Mouse (Mus musculus) gastrocnemius, adult 2 months (tissue): ENCODE results near the gene Cyp2e1. TPM values are rescaled to one million over a fixed set of nuclear protein-coding genes. Genes with fewer than 3 reads are reported as not detected.

ENCODE experiments used
- DNase-seq: peaks from one replicate; pipeline ENCODE4 v3.0.0; 2022
- H3K27ac ChIP-seq: fragments of 200-600 bp; 2 replicates; pipeline ENCODE4 v1.8.1; 2022; ENCODE audit warnings: mild to moderate bottlenecking
- H3K4me3 ChIP-seq: fragments of 200-600 bp; 2 replicates; pipeline ENCODE4 v1.8.1; 2022; ENCODE audit warnings: mild to moderate bottlenecking, moderate library complexity
- CTCF ChIP-seq: fragments of 200-600 bp; IDR thresholded peaks from 2 replicates; pipeline ENCODE4 v1.8.1; 2022; ENCODE audit warnings: antibody characterized with exemption, mild to moderate bottlenecking, moderate library complexity
- intact Hi-C: fragments of 180-260 bp; cut with DNase I; formaldehyde crosslinking; loops from one replicate; pipeline ENCODE4 v1.15.1; 2025
- total RNA-seq, 2 experiments: library from RNA; stranded (reverse); gene quantifications; 2 replicates each; pipeline ENCODE4 v1.2.3; 2021

Gene Cyp2e1
- total RNA-seq, 2 experiments from 2014 or later = 2.6 to 8.8 TPM

DNA sequence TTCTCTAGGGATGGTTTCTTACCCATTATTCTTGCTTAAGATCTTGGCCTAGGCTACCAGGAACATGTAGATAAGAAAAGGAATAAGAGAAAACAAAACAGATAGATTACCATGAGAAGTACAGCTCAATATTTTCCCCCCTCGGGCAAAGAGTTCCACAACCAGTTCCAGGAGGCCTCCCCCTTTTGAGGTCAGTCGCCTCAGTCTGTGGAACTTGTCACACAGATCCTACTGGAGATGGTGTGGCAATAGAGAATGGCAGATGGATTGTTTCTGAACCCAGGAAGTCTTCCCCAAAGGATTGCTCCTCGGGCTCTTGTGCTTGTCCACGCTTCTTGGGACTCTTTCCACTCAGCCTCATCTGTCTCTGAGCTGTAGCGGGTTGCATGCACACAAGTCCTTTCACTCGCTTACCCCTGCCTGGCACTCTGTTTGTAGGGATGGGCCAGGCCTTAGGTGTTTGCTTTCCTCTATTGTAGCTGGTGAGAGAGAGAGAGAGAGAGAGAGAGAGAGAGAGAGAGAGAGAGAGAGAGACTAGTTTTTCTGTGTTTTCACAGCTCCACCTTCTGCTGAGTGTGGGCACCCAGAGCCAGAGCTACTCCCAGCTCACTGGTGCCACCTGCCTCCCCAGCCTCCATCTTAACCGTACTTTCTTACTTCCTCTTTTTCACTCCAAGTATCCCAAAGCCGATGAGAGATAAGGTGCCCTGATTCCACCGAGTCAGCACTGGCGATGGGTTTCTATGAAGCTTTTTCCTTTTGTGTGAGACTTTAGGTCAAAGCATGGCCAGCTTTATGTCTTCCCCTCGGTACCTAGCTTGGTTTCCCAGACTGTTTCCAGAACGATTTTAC lies 2.6 kb downstream of the Cyp2e1 start:
- Histone ChIP-seq H3K4me3 (no peak overlapping the region), H3K27ac (no peak overlapping the region)
- intact Hi-C loops = no loop called here
- no peak for TF ChIP-seq CTCF
- no peak for DNase-seq

DNA sequence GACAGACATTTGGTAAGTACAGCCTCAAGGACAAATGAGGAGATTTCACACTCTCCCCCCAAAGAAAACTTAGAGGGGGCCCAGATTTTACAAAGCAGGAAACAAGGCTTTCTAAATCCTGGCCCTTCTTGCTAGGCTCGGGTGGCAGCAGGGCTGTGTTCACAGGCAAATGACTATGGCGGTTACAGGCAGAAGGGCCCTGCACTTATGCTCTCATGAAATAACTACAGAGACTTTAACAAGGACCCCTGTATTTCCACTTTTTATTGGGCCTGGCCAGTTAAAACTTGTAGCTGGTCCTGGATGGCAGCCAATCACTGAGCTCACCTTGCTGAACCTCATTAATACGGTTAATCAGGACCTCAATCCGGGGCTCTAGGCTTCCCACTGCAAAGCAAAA lies 17.0 kb downstream of the Cyp2e1 start:
- no peak for TF ChIP-seq CTCF
- Histone ChIP-seq H3K27ac (no peak overlapping the region), H3K4me3 (no peak overlapping the region)
- intact Hi-C loops = no loop called here
- DNase-seq = no peak

DNA sequence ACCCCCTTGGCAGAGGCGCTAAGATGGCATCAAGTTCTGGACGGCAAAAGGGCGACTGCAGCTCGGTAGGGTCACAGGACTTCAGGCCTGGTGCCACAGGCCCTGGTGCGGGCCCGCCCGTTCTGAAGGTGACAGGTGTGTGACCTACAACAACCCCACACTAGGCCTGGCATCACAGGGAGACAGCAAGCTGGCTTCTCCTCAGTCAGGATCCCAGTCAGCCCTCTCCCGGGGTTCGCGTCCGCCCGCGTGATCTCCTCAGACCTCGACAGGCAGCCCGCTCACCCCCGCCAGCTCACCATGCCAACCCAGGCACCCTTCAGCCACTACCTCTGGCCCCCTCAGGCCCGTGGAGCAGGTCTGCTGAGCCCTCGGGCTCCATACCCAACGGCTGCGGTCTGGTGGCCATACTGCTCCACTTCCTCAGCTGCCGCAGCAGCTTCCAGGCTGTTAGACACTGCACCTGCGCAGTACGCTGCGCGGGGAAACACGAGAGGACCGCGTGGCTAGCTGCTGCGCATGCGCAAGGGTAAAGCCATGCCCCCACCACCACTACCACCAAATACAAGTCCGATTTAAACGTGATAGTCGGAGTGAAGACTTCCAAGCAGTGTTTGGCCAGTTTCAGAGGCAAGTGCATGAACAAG lies 24.0 kb downstream of the Cyp2e1 start, which contains the start of gene Syce1:
Gene Syce1, minus strand, starts transcription at position 447 of the 647 bp plus-strand sequence.
- intact Hi-C loops = no loop called here
- Histone ChIP-seq H3K4me3 (no peak within 1 kb of the TSS), H3K27ac (no peak within 1 kb of the TSS)
- TF ChIP-seq CTCF = no peak
- no peak for DNase-seq

DNA sequence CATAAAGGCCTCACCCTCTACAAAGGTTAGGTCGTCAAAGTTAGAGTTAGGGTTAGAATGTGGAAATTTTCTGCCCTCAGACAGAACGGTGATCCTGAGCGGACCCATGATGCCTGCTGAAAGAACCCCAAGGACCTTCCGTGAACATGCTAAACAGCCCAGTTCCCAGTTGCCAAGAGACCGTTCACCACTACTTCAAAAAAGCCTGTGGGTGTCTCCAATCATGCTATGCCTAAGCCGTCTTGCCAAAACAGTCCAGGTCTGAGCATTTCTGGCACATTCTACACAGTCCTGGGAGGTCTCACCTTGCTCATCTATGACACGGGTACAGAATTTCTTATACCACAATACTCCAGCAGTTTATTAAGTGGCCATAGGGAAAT lies 24.5 kb downstream of the Cyp2e1 start:
- Histone ChIP-seq H3K27ac (no peak overlapping the region), H3K4me3 (no peak overlapping the region)
- no peak for TF ChIP-seq CTCF
- no peak for DNase-seq
- intact Hi-C loops = no loop called here

DNA sequence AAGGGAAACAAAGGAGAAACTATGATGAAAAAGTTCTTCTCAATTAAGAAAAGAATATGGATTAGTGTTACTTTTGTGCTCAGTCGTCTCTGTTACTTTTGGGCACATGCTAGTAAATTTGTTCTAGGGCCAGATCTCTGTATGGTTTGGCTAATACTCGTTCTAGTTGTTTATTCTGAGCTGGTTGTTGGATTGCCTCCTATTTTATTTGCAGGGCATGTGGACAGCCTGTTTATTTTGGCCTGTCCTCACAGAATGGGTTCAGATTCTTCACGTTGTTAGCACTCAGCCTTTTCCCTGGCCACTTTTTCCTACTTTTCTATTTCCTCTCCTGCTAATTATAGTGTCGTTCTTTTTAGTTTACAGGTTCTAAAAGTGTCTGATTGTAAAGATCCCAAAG lies 30.0 kb downstream of the Cyp2e1 start:
- no peak for DNase-seq
- no peak overlapping the region for H3K4me3 ChIP-seq
- no peak overlapping the region for H3K27ac ChIP-seq
- no peak for TF ChIP-seq CTCF
- intact Hi-C loops = no loop called here

DNA sequence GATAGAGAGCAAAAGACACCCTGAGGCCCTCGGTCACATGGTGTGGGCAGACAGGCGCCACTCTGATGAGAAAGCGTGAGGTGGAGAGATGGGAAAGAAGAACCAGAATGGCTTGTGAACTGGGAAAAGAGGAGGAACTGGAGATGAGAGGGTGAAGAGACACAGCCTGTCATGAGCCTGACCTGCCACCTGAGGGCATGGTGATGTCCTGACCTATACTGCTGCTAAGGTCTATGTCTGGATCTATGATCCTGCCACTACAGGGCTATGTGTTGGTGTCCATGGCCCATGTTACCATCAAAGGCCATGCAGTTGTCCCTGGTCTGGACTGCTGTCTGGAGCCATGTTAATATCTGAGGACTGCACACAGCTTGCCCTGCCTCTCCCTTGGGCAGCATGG lies 34.1 kb downstream of the Cyp2e1 start:
- DNase-seq = no peak
- TF ChIP-seq CTCF = no peak
- Histone ChIP-seq H3K4me3 (no peak overlapping the region), H3K27ac (no peak overlapping the region)
- intact Hi-C loops = no loop called here

DNA sequence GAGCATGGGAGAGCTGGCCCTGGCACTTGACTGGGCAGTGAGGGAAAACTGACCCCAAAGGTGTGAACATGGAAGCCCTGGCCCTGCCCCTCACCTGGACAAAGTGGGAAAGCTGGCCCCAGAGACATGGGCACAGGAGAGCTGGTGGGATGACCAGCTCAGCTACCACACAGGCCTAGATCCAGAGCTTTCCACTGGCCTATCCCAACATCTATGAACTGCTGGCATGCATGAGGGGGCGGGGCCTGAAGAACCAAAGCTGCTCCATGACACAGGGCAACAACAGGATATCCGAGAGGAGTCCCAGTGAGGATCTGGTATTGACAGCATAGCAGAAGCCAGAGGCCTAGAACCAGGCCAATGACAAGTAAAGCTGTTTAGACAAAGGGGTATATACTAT lies 34.7 kb downstream of the Cyp2e1 start:
- Histone ChIP-seq H3K4me3 (no peak overlapping the region), H3K27ac (no peak overlapping the region)
- no peak for TF ChIP-seq CTCF
- intact Hi-C loops = no loop called here
- DNase-seq = no peak

DNA sequence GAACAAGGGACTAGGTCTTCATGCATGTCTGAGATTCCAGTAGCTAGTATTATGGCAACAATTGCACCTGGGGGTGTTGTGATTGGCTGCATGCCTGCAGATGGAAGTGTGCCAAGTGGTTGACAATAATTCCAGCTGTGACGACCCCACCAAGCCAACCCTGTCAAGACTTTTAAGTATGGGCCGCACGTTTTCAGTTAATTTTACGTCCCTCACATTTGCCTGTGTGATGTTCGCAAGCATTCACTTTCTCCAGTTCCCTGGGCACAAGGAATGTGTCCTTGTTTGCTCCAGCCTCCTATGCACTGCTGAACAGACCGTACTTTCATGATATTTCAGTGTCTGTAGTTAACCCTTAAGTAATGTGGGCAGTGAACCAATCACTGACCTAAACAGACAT lies 39.1 kb downstream of the Cyp2e1 start:
- intact Hi-C loops = no loop called here

DNA sequence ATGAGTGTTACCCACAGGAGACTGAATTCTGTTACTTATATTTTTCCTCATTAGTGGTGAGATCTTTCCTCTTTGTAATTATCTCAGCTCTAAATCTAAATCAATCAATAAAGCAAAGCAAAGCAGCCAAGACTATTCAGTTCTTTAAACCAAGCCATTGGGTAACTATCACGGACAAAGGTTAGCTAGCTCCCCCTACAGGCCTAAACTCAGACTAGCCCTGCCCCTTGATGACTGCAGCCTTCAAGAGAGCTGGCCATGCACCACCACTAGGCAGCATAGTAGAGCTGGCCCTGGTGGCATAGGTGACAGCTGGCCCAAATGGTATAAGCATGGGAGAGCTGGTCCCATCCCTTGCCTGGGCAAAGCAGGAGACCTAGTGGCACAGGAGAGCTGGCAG lies 42.2 kb downstream of the Cyp2e1 start:
- no peak for DNase-seq
- H3K27ac ChIP-seq = no peak overlapping the region
- intact Hi-C loops = no loop called here
- TF ChIP-seq CTCF = peak; percentile 34; the same call in 1 of the 2 replicates
- H3K4me3 ChIP-seq = no peak overlapping the region

More for the DNA sequence above, 39.1 kb downstream of the Cyp2e1 start:
- Histone ChIP-seq H3K27ac (no peak overlapping the region), H3K4me3 (no peak overlapping the region)
- no peak for DNase-seq
- TF ChIP-seq CTCF = no peak

DNA sequence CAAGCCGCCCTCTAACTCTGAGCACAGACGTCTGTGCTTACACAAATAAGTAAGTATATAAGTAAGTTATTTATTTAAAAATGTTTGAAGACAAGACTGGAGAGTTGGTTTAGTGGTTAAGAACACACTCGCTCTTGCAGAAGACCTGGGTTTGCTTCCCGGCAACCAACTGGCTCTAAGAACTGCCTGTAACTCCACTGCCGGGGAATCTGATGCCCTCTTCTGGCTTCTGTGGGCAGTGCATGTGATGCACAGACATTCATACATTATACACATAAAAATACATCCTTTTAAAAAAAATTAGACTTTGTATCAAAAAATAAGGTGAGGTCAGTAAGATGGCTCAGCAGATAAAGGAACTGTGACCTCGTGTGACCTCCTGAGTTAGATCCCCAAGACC lies 47.0 kb downstream of the Cyp2e1 start:
- no peak overlapping the region for H3K27ac ChIP-seq
- no peak for DNase-seq
- no peak for TF ChIP-seq CTCF
- intact Hi-C loops = no loop called here
- H3K4me3 ChIP-seq = no peak overlapping the region

DNA sequence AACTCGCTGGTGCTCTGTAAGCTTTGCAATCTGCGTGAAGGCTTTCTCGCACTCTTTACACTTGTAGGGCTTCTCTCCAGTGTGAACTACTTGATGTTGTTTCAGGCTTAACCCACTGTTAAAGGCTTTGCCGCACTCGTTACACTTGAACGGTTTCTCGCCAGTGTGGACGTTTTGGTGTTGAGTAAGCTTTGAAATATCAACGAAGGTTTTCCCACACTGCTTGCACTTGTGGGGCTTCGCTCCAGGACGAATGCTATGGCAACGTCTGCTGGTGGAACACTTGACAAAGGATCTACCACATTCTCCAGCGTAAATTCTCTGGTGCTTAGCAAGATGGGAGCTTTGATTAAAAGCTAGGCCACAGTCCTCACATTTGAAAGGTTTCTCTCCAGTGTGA lies 48.2 kb downstream of the Cyp2e1 start:
- no peak overlapping the region for H3K4me3 ChIP-seq

DNA sequence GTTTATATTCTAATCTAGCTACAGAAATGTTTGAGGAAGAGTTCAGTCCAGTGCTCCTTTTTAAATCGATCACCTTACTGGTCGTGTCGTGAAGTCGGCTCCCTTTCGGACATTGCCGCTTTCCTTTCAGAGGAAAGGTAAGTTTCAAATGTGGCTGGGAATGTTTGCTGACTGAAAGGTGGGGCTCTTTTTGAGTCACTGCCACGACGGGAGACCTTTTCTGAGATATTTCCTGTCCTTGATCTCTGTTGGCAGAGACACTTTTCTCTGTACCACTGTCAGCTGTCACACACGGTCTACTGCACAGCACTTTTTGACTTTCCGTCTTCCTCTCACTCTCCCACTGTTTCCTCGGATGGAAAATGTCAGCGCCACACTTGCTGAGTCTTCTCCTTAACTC lies 49.3 kb downstream of the Cyp2e1 start:
- DNase-seq = no peak
- no peak overlapping the region for H3K27ac ChIP-seq
- H3K4me3 ChIP-seq = no peak overlapping the region
- TF ChIP-seq CTCF = no peak
- intact Hi-C loops = no loop called here

More for the DNA sequence above, 48.2 kb downstream of the Cyp2e1 start:
- no peak for TF ChIP-seq CTCF
- no peak overlapping the region for H3K27ac ChIP-seq
- intact Hi-C loops = no loop called here
- DNase-seq = no peak

DNA sequence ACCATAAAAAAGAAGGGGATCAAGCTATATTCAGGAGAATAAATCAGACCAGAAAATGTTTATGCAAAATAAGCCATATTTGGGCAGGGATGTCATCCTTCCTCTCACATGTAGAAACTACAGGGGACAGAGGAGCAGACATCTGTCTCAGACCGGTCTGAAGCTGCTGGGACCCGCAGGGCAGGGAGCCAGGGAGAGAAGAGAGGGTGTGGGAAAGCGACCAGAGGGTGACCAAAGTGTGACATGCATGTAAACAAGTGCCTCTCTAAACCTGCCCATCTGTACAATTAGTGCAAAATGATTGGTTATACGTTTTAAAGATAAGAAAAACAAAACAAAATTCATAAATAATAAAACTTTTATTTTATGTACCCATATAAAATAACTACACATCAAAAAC lies 56.6 kb downstream of the Cyp2e1 start:
- no peak for DNase-seq
- Histone ChIP-seq H3K4me3 (no peak overlapping the region), H3K27ac (no peak overlapping the region)
- no peak for TF ChIP-seq CTCF
- intact Hi-C loops = no loop called here

DNA sequence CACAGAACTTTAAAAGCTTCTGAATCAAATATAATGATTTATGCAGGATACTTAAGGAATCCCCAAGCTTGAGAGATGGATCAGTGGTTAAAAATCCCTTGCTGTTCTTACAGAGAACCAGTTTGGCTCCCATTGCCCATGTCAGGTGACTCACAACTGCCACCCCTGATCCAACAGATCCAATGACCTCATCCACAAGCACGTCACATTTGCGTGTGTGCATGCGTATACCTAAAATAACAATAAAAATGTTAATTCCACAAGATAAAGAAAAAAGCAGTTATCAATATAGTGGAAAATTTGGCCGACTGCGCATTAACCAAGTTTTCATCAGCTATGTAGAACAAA lies 57.7 kb downstream of the Cyp2e1 start:
- no peak for TF ChIP-seq CTCF
- H3K4me3 ChIP-seq = no peak overlapping the region; the same call in 1 of the 2 replicates
- intact Hi-C loops = no loop called here
- no peak overlapping the region for H3K27ac ChIP-seq
- no peak for DNase-seq
